Mouse (Mus musculus): ENCODE results near the gene Il12b.

- TF ChIP-seq CTCF (IDR thresholded peaks at IDR 0.05; ENCODE audit: insufficient read depth, low read length) (no peak), POLR2A (IDR thresholded peaks at IDR 0.05; ENCODE audit: borderline replicate concordance, extremely low read depth, low read depth, low read length) (no peak)
Observed at GRCm38 (mm10) chr11:44405961-44406360, 6.1 kb downstream of the Il12b start.
